Mouse (Mus musculus): ENCODE measurements around the gene Clip1.

- TF ChIP-seq CTCF (IDR thresholded peaks at IDR 0.05; ENCODE audit: extremely low read depth, insufficient read depth, low read length) (no peak), POLR2A (IDR thresholded peaks at IDR 0.05; ENCODE audit: extremely low read depth, insufficient read depth, low read length) (no peak)
Measured at GRCm38 (mm10) chr5:123679106-123679505, 5.3 kb downstream of the Clip1 start.
